Mouse (Mus musculus): ENCODE data around the gene Bcorl1.

- TF ChIP-seq GATA1 (IDR thresholded peaks at IDR 0.05; ENCODE audit: low read length), result no peak
- TF ChIP-seq TAL1 (IDR thresholded peaks at IDR 0.05; ENCODE audit: low read length), result no peak
Measured at GRCm38 (mm10) chrX:48343966-48344642, 2.9 kb downstream of the Bcorl1 start.
